Mouse (Mus musculus): Measurements from ENCODE around the gene Phldb2.

- TF ChIP-seq EP300 (IDR thresholded peaks at IDR 0.05; ENCODE audit: low read depth) (no peak), CTCF (IDR thresholded peaks at IDR 0.05; ENCODE audit: low read depth) (no peak)
Measured at GRCm38 (mm10) chr16:46000976-46001375, 47.6 kb upstream of the Phldb2 start.
